8 mouse cellular contexts compared by ENCODE assay signal in genomic region chr8:3499751-3500150, GRCm38 (mm10). TPM values are rescaled to one million over a fixed set of nuclear protein-coding genes. Genes with fewer than 3 reads are reported as not detected.
DNase-seq lines count a peak whose midpoint lies in the region; ATAC-seq lines count a peak whose summit lies in the region.

No protein-coding gene starts in this region.

- 2% methylated on average over 8 of the region's 8 CpGs for WGBS in kidney, embryonic 15.5 days
- WGBS in hindbrain, embryonic 16.5 days = 8% methylated on average over 8 of the region's 8 CpGs
- WGBS in midbrain, embryonic 14.5 days = 8% methylated on average over 8 of the region's 8 CpGs

- no peak for DNase-seq in kidney, postnatal 25 days
- DNase-seq in midbrain, embryonic 14.5 days = no peak
- no peak for DNase-seq in spleen, adult 12 weeks (ENCODE audit: low spot score)
- no peak for DNase-seq in adrenal gland, postnatal 4 days (ENCODE audit: low spot score in 2 of 2)
- DNase-seq in T-cell, adult 2 months (ENCODE audit: low spot score) = no peak

- H3K27me3 ChIP-seq in kidney, embryonic 15.5 days = no peaks in the 10 kb centered on the region
- no peaks in the 10 kb centered on the region for H3K27me3 ChIP-seq in hindbrain, embryonic 16.5 days (replicated peaks; ENCODE audit: control insufficient read depth, insufficient read depth, low read length)
- H3K27me3 ChIP-seq in midbrain, embryonic 14.5 days (ENCODE audit: control insufficient read depth, insufficient read depth, low read length) = no peaks in the 10 kb centered on the region

- no peaks in the 10 kb centered on the region; the same call in 1 of the 2 replicates for H3K9me3 ChIP-seq in kidney, embryonic 15.5 days (replicated peaks)
- H3K9me3 ChIP-seq in hindbrain, embryonic 16.5 days (ENCODE audit: control insufficient read depth, low read length) = peaks cover 2% of the 10 kb centered on the region; the same call in 1 of the 2 replicates
- peaks cover 7% of the 10 kb centered on the region; the same call in 1 of the 2 replicates for H3K9me3 ChIP-seq in midbrain, embryonic 14.5 days (ENCODE audit: control insufficient read depth, low read length)

- H3K4me2 ChIP-seq in kidney, embryonic 15.5 days = peak overlapping the region; percentile 84
- H3K4me2 ChIP-seq in hindbrain, embryonic 16.5 days (ENCODE audit: low read length) = peak overlapping the region; percentile 90
- H3K4me2 ChIP-seq in midbrain, embryonic 14.5 days (ENCODE audit: low read length) = peak overlapping the region; percentile 83

- peak overlapping the region; percentile 94 for H3K27ac ChIP-seq in kidney, embryonic 15.5 days
- peak overlapping the region; percentile 96 for H3K27ac ChIP-seq in brown adipose tissue, adult 24 weeks (replicated peaks; ENCODE audit: low read depth, low read length)
- H3K27ac ChIP-seq in hindbrain, embryonic 16.5 days (ENCODE audit: low read depth, low read length) = peak overlapping the region; percentile 90
- peak overlapping the region; percentile 84 for H3K27ac ChIP-seq in midbrain, embryonic 14.5 days (replicated peaks; ENCODE audit: low read depth, low read length)

- ATAC-seq in kidney, embryonic 15.5 days (replicated peaks; ENCODE audit: low FRiP score) = peak; percentile 22
- no peak; the same call in 1 of the 2 replicates for ATAC-seq in hindbrain, embryonic 16.5 days
- peak; percentile 5; the same call in 1 of the 2 replicates for ATAC-seq in midbrain, embryonic 14.5 days (ENCODE audit: low FRiP score, low TSS enrichment)

- peaks cover 23% of the 10 kb centered on the region for H3K4me1 ChIP-seq in kidney, embryonic 15.5 days
- H3K4me1 ChIP-seq in brown adipose tissue, adult 24 weeks (ENCODE audit: control insufficient read depth, insufficient read depth, insufficient read length, low read length) = no peaks in the 10 kb centered on the region; the same call in 1 of the 2 replicates
- H3K4me1 ChIP-seq in hindbrain, embryonic 16.5 days (ENCODE audit: control insufficient read depth, insufficient read depth, low read depth, low read length) = peaks cover 19% of the 10 kb centered on the region
- peaks cover 19% of the 10 kb centered on the region for H3K4me1 ChIP-seq in midbrain, embryonic 14.5 days (ENCODE audit: control insufficient read depth, insufficient read depth, low read length)

- H3K9ac ChIP-seq in kidney, embryonic 15.5 days = peak overlapping the region; percentile 65
- H3K9ac ChIP-seq in hindbrain, embryonic 16.5 days (ENCODE audit: low read depth, low read length) = peak overlapping the region; percentile 89
- H3K9ac ChIP-seq in midbrain, embryonic 14.5 days (replicated peaks; ENCODE audit: low read length) = peak overlapping the region; percentile 69

- H3K4me3 ChIP-seq in kidney, embryonic 15.5 days (replicated peaks) = peak overlapping the region; percentile 91
- H3K4me3 ChIP-seq in brown adipose tissue, adult 24 weeks (ENCODE audit: insufficient read depth, low read depth, low read length) = peak overlapping the region; percentile 91
- peak overlapping the region; percentile 91 for H3K4me3 ChIP-seq in hindbrain, embryonic 16.5 days (ENCODE audit: low read length)
- peak overlapping the region; percentile 79 for H3K4me3 ChIP-seq in midbrain, embryonic 14.5 days (replicated peaks; ENCODE audit: low read depth, low read length)

- peaks cover 41% of the 10 kb centered on the region for H3K36me3 ChIP-seq in kidney, embryonic 15.5 days
- peaks cover 19% of the 10 kb centered on the region for H3K36me3 ChIP-seq in hindbrain, embryonic 16.5 days (ENCODE audit: control insufficient read depth, insufficient read depth, low read length)
- peaks cover 37% of the 10 kb centered on the region for H3K36me3 ChIP-seq in midbrain, embryonic 14.5 days (ENCODE audit: control insufficient read depth, insufficient read depth, low read length)

RNA-seq across cellular contexts. Expression of gene Mcoln1, which starts 0.5 kb away (rescaled TPM):
- 56.0 and 57.1 TPM in 2 replicates for polyA plus RNA-seq in kidney, embryonic 15.5 days (2015; fragmentation: Nextera tagmentation; extraction: Ambion mirVana)
- polyA plus RNA-seq in brown adipose tissue, adult 24 weeks (2012; ENCODE audit: insufficient read depth, insufficient read length, missing spikeins) = 31.7 and 41.0 TPM in 2 replicates
- 113 and 119 TPM in 2 replicates for polyA plus RNA-seq in hindbrain, embryonic 16.5 days (2015; fragmentation: Nextera tagmentation; extraction: Ambion mirVana)
- 76.7 and 78.9 TPM in 2 replicates for polyA plus RNA-seq in midbrain, embryonic 14.5 days (2014; fragmentation: Nextera tagmentation; extraction: Ambion mirVana)
- total RNA-seq in adrenal gland, postnatal 4 days (2021) = 10 to 100 TPM; 50.5 to 53.2 TPM

RNA-seq across cellular contexts. Expression of gene Zfp358, which starts 6.8 kb away (rescaled TPM):
- 47.3 and 50.0 TPM in 2 replicates for polyA plus RNA-seq in kidney, embryonic 15.5 days (2015; fragmentation: Nextera tagmentation; extraction: Ambion mirVana)
- polyA plus RNA-seq in brown adipose tissue, adult 24 weeks (2012; ENCODE audit: insufficient read depth, insufficient read length, missing spikeins) = 12.6 and 13.9 TPM in 2 replicates
- polyA plus RNA-seq in hindbrain, embryonic 16.5 days (2015; fragmentation: Nextera tagmentation; extraction: Ambion mirVana) = 55.3 and 65.3 TPM in 2 replicates
- polyA plus RNA-seq in midbrain, embryonic 14.5 days (2014; fragmentation: Nextera tagmentation; extraction: Ambion mirVana) = 53.0 and 80.8 TPM in 2 replicates
- 10 to 100 TPM; 33.7 to 35.6 TPM for total RNA-seq in adrenal gland, postnatal 4 days (2021)

RNA-seq across cellular contexts. Expression of gene Pnpla6, which starts 15.4 kb away (rescaled TPM):
- polyA plus RNA-seq in kidney, embryonic 15.5 days (2015; fragmentation: Nextera tagmentation; extraction: Ambion mirVana) = 29.4 and 38.3 TPM in 2 replicates
- 11.3 and 12.3 TPM in 2 replicates for polyA plus RNA-seq in brown adipose tissue, adult 24 weeks (2012; ENCODE audit: insufficient read depth, insufficient read length, missing spikeins)
- polyA plus RNA-seq in hindbrain, embryonic 16.5 days (2015; fragmentation: Nextera tagmentation; extraction: Ambion mirVana) = 43.1 and 52.0 TPM in 2 replicates
- 26.4 and 31.1 TPM in 2 replicates for polyA plus RNA-seq in midbrain, embryonic 14.5 days (2014; fragmentation: Nextera tagmentation; extraction: Ambion mirVana)
- 10 to 100 TPM; 44.4 to 47.5 TPM for total RNA-seq in adrenal gland, postnatal 4 days (2021)

RNA-seq across cellular contexts. Expression of gene Tex45, which starts 29.1 kb away (rescaled TPM):
- not detected in 2 replicates for polyA plus RNA-seq in kidney, embryonic 15.5 days (2015; fragmentation: Nextera tagmentation; extraction: Ambion mirVana)
- not detected in 2 replicates for polyA plus RNA-seq in brown adipose tissue, adult 24 weeks (2012; ENCODE audit: insufficient read depth, insufficient read length, missing spikeins)
- polyA plus RNA-seq in hindbrain, embryonic 16.5 days (2015; fragmentation: Nextera tagmentation; extraction: Ambion mirVana) = 0.39 and 0.60 TPM in 2 replicates
- polyA plus RNA-seq in midbrain, embryonic 14.5 days (2014; fragmentation: Nextera tagmentation; extraction: Ambion mirVana) = 0.18 and 0.58 TPM in 2 replicates
- under 1 TPM; 0.25 to 0.56 TPM for total RNA-seq in adrenal gland, postnatal 4 days (2021)

RNA-seq across cellular contexts. Expression of gene Pex11g, which starts 32.3 kb away (rescaled TPM):
- polyA plus RNA-seq in kidney, embryonic 15.5 days (2015; fragmentation: Nextera tagmentation; extraction: Ambion mirVana) = 6.2 and 7.5 TPM in 2 replicates
- 11.4 and 12.6 TPM in 2 replicates for polyA plus RNA-seq in brown adipose tissue, adult 24 weeks (2012; ENCODE audit: insufficient read depth, insufficient read length, missing spikeins)
- polyA plus RNA-seq in hindbrain, embryonic 16.5 days (2015; fragmentation: Nextera tagmentation; extraction: Ambion mirVana) = 4.2 and 4.3 TPM in 2 replicates
- 3.2 and 3.9 TPM in 2 replicates for polyA plus RNA-seq in midbrain, embryonic 14.5 days (2014; fragmentation: Nextera tagmentation; extraction: Ambion mirVana)
- 10 to 100 TPM; 11.0 to 13.5 TPM for total RNA-seq in adrenal gland, postnatal 4 days (2021)
